Mouse (Mus musculus): Measurements from ENCODE around the gene Rnf44. TPM values are rescaled to one million over a fixed set of nuclear protein-coding genes. Genes with fewer than 3 reads are reported as not detected.

The Rnf44 gene
- polyA plus RNA-seq, 1 experiment from 2014 or later: 83.9 TPM

DNA sequence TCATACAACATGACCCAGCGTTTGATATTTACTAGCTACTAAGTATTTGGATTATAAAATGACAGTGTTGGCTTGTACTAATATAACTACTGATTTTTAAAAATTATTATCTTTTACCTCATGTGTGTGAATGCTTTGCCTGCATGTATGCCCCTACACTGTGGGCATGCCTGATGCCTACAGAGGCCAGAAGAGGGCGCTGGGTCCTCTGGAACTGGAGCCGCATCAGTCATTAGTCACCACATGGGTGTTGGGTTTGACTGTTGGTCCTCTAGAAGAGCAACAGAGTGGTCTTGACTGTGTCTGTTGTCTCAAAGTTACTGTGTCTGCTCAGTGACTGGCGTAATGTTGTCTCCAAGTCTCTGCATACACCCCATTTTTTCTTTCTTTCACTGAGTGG, 20.7 kb upstream of the Rnf44 start:
- Histone ChIP-seq H3K4me3 (ENCODE audit: low read depth, low read length) (no peak overlapping the region), H3K27me3 (ENCODE audit: control insufficient read depth, insufficient read depth, low read length) (no peaks in the 10 kb centered on the region), H3K4me2 (replicated peaks; ENCODE audit: low read depth, low read length) (no peak overlapping the region), H3K27ac (ENCODE audit: low read length) (no peak overlapping the region), H3K9ac (replicated peaks; ENCODE audit: low read depth, low read length) (no peak overlapping the region), H3K4me1 (ENCODE audit: control insufficient read depth, insufficient read depth, low read length) (no peaks in the 10 kb centered on the region), H3K36me3 (ENCODE audit: control insufficient read depth, insufficient read depth, low read length) (no peaks in the 10 kb centered on the region), H3K9me3 (ENCODE audit: control insufficient read depth, low read depth, low read length) (peaks cover 4% of the 10 kb centered on the region; the same call in 1 of the 2 replicates)
- ATAC-seq (ENCODE audit: insufficient number of reproducible peaks, insufficient read depth, low FRiP score, low read depth): no peak
- WGBS: 37% methylated on average over 4 of the region's 4 CpGs

DNA sequence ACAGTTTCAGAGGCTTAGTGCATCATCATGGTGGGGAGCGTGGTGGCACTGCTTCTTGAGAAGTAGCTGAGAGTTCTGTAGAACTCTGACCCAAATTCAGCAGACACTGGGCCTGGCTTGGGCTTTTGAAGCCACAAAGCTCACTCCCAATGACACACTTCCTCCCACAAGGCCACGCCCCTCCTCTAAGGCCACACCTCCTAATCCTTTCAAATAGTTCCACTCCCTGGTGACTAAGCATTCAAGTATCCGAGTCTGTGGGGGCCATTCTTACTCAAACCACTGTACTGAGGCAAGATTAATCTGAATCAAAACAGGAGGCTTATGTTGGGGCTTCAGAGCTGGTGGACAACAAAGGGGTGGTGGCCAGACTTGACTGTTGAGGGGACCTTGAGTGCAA, 17.2 kb upstream of the Rnf44 start:
- no peaks in the 10 kb centered on the region for H3K27me3 ChIP-seq (ENCODE audit: control insufficient read depth, insufficient read depth, low read length)
- H3K9me3 ChIP-seq (ENCODE audit: control insufficient read depth, low read depth, low read length): peaks cover 4% of the 10 kb centered on the region; the same call in 1 of the 2 replicates
- H3K9ac ChIP-seq (replicated peaks; ENCODE audit: low read depth, low read length): no peak overlapping the region
- no peak overlapping the region for H3K4me3 ChIP-seq (ENCODE audit: low read depth, low read length)
- H3K4me2 ChIP-seq (replicated peaks; ENCODE audit: low read depth, low read length): no peak overlapping the region
- H3K27ac ChIP-seq (ENCODE audit: low read length): no peak overlapping the region
- H3K36me3 ChIP-seq (ENCODE audit: control insufficient read depth, insufficient read depth, low read length): no peaks in the 10 kb centered on the region
- no peak for ATAC-seq (ENCODE audit: insufficient number of reproducible peaks, insufficient read depth, low FRiP score, low read depth)
- no peaks in the 10 kb centered on the region for H3K4me1 ChIP-seq (ENCODE audit: control insufficient read depth, insufficient read depth, low read length)
- 83% methylated on average over 3 of the region's 3 CpGs for WGBS

GRCm38 (mm10) chr13:54704890-54705289, 11.2 kb upstream of the Rnf44 start:
- no peak overlapping the region for H3K4me2 ChIP-seq (replicated peaks; ENCODE audit: low read depth, low read length)
- no peaks in the 10 kb centered on the region for H3K4me1 ChIP-seq (ENCODE audit: control insufficient read depth, insufficient read depth, low read length)
- no peak overlapping the region for H3K9ac ChIP-seq (replicated peaks; ENCODE audit: low read depth, low read length)
- ATAC-seq (ENCODE audit: insufficient number of reproducible peaks, insufficient read depth, low FRiP score, low read depth): no peak
- H3K27ac ChIP-seq (ENCODE audit: low read length): no peak overlapping the region
- no peaks in the 10 kb centered on the region for H3K36me3 ChIP-seq (ENCODE audit: control insufficient read depth, insufficient read depth, low read length)
- no peaks in the 10 kb centered on the region for H3K27me3 ChIP-seq (ENCODE audit: control insufficient read depth, insufficient read depth, low read length)
- 43% methylated on average over 6 of the region's 6 CpGs for WGBS
- H3K4me3 ChIP-seq (ENCODE audit: low read depth, low read length): no peak overlapping the region
- no peaks in the 10 kb centered on the region for H3K9me3 ChIP-seq (ENCODE audit: control insufficient read depth, low read depth, low read length)

DNA sequence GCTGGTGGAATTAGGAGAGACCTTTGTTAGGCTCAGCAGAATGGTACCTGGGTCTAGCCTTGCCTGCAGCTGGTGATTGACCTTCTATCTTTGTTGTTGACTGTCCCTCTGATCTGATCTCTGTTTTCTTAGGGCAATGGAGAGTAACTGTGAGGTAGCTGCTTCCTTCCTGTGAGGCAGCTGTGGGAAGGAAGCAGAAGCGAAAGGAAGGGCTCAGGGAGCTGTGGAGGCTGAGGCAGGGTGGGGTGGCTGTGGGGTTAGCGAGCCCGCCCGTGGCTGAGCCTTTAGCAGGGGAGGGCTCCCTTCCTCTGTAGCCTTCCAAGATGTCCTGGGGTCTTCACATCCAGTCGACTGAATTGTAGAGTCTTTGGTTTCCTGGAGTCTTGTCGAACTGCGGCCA, 8.8 kb upstream of the Rnf44 start:
- no peaks in the 10 kb centered on the region for H3K27me3 ChIP-seq (ENCODE audit: control insufficient read depth, insufficient read depth, low read length)
- 73% methylated on average over 7 of the region's 7 CpGs for WGBS
- ATAC-seq (ENCODE audit: insufficient number of reproducible peaks, insufficient read depth, low FRiP score, low read depth): no peak
- no peaks in the 10 kb centered on the region for H3K36me3 ChIP-seq (ENCODE audit: control insufficient read depth, insufficient read depth, low read length)
- H3K4me2 ChIP-seq (replicated peaks; ENCODE audit: low read depth, low read length): no peak overlapping the region
- no peak overlapping the region for H3K27ac ChIP-seq (ENCODE audit: low read length)
- H3K9me3 ChIP-seq (ENCODE audit: control insufficient read depth, low read depth, low read length): no peaks in the 10 kb centered on the region
- no peak overlapping the region for H3K9ac ChIP-seq (replicated peaks; ENCODE audit: low read depth, low read length)
- no peaks in the 10 kb centered on the region for H3K4me1 ChIP-seq (ENCODE audit: control insufficient read depth, insufficient read depth, low read length)
- H3K4me3 ChIP-seq (ENCODE audit: low read depth, low read length): no peak overlapping the region

DNA sequence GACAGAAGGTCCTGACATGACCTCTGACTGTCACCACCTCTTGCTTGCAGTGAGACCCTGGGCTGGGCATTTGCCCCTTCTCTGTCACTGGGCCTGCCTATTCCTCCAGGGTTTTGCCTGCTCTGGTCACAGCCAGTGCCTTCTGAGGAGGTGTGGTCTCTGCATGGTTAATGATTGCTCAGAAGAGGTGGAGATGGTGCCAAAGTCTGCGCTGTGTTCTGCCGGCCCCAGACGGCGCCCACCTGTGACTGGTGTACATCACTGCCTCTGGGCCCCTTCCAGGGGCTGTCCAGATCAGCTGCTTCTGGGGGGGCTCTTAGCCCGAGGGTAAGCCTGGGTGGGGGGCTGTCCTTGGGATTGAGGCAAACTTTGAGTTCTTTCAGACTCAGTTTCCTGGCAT, 7.5 kb upstream of the Rnf44 start, which contains the start of gene Cdhr2:
Cdhr2 (plus strand) TSS at position 219 of the 400 bp plus-strand sequence.
- WGBS: 37% methylated on average over 5 of the region's 5 CpGs
- Histone ChIP-seq H3K4me3 (ENCODE audit: low read depth, low read length) (no peak within 1 kb of the TSS), H3K4me1 (ENCODE audit: control insufficient read depth, insufficient read depth, low read length) (no peaks in the 10 kb centered on the region), H3K9ac (replicated peaks; ENCODE audit: low read depth, low read length) (no peak within 1 kb of the TSS), H3K4me2 (replicated peaks; ENCODE audit: low read depth, low read length) (peak within 1 kb of the TSS; percentile 18; the same call in 1 of the 2 replicates), H3K9me3 (ENCODE audit: control insufficient read depth, low read depth, low read length) (no peaks in the 10 kb centered on the region), H3K27ac (ENCODE audit: low read length) (no peak within 1 kb of the TSS), H3K27me3 (ENCODE audit: control insufficient read depth, insufficient read depth, low read length) (no peaks in the 10 kb centered on the region), H3K36me3 (ENCODE audit: control insufficient read depth, insufficient read depth, low read length) (no peaks in the 10 kb centered on the region)
- ATAC-seq (ENCODE audit: insufficient number of reproducible peaks, insufficient read depth, low FRiP score, low read depth): peak; percentile 82

DNA sequence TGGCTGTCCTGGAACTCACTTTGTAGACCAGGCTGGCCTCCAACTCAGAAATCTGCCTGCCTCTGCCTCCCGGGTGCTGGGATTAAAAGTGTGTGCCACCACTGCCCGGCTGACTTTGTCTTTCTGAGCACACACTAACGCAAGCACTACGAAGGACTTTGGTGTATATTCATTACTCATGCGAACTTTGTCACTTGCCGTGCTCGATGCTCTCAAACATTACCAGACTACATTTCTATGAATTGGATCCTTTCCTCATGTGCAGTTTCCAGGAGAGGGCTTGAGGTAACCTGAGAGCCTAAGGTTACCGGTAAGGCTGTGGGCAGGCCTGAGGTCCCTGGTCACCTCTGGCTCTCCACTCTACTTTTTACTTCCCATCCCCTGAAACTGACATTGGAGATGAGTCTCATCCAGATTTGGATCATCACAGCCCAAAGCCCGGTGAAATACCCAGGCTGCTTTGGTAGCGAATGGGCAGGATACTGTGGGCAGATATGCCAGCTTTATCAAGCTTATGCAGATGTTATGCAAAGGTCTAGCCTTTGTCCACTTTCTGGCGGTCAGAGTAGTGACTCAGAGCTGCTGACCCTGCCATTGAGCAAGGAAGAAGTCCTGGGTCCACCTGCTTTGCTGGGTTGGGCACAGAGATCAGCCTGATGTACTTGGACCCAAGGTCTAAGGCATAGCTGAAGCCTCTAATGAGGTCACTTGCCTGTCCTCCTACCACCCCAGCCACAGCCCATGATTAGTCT, 1.9 kb upstream of the Rnf44 start:
- Histone ChIP-seq H3K9me3 (ENCODE audit: control insufficient read depth, low read depth, low read length) (no peaks in the 10 kb centered on the region), H3K27me3 (ENCODE audit: control insufficient read depth, insufficient read depth, low read length) (no peaks in the 10 kb centered on the region), H3K27ac (ENCODE audit: low read length) (no peak overlapping the region), H3K9ac (replicated peaks; ENCODE audit: low read depth, low read length) (no peak overlapping the region), H3K4me1 (ENCODE audit: control insufficient read depth, insufficient read depth, low read length) (peaks cover 14% of the 10 kb centered on the region), H3K4me2 (replicated peaks; ENCODE audit: low read depth, low read length) (no peak overlapping the region), H3K4me3 (ENCODE audit: low read depth, low read length) (no peak overlapping the region), H3K36me3 (ENCODE audit: control insufficient read depth, insufficient read depth, low read length) (no peaks in the 10 kb centered on the region)
- no peak for ATAC-seq (ENCODE audit: insufficient number of reproducible peaks, insufficient read depth, low FRiP score, low read depth)
- 87% methylated on average over 11 of the region's 11 CpGs for WGBS

DNA sequence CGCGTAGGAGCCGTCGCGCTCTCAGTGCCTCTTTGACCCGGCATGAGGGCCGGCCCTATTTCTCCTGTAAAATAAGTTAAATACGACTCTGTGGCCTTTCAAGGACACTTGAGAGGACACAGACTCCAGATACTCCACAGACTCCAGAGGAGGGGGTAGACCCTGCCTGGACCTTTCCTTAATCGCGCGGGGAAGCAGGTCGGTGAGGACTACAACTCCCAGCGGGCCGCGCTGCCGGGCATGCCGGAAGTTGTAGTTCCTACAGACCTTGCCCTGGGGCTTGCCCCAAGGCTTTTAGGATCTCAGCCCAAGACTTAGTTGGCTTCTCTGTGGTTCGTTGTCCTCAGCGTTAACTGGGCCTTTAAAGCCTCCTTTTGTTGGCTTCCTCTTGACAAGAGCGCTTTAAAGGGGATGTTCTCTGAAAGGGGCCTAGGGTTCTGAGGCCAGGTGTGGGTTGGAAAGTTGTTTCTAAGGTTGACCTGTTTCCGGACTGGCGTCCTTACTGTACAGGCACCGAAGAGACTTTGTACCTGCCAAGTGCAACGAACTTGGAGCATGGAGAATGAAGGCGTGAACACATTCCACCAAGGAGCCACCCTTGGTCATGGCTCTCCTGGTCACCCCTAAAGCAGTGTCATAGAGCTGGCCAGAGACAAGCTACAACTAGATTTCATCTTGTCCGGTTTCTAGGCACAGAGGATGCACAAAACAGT, 797 bp upstream of the Rnf44 start:
- no peaks in the 10 kb centered on the region for H3K9me3 ChIP-seq (ENCODE audit: control insufficient read depth, low read depth, low read length)
- H3K4me3 ChIP-seq (ENCODE audit: low read depth, low read length): peak overlapping the region; percentile 96
- ATAC-seq (ENCODE audit: insufficient number of reproducible peaks, insufficient read depth, low FRiP score, low read depth): peak; percentile 78
- H3K27ac ChIP-seq (ENCODE audit: low read length): peak overlapping the region; percentile 93
- H3K4me2 ChIP-seq (replicated peaks; ENCODE audit: low read depth, low read length): peak overlapping the region; percentile 46
- WGBS: 15% methylated on average over 26 of the region's 26 CpGs
- no peaks in the 10 kb centered on the region for H3K27me3 ChIP-seq (ENCODE audit: control insufficient read depth, insufficient read depth, low read length)
- no peaks in the 10 kb centered on the region for H3K36me3 ChIP-seq (ENCODE audit: control insufficient read depth, insufficient read depth, low read length)
- H3K4me1 ChIP-seq (ENCODE audit: control insufficient read depth, insufficient read depth, low read length): peaks cover 14% of the 10 kb centered on the region
- peak overlapping the region; percentile 39 for H3K9ac ChIP-seq (replicated peaks; ENCODE audit: low read depth, low read length)

GRCm38 (mm10) chr13:54692711-54693557, 773 bp downstream of the Rnf44 start:
- Histone ChIP-seq H3K4me1 (ENCODE audit: control insufficient read depth, insufficient read depth, low read length) (peaks cover 17% of the 10 kb centered on the region), H3K27ac (ENCODE audit: low read length) (peak overlapping the region; percentile 91)
- WGBS: 13% methylated on average over 21 of the region's 21 CpGs

More at GRCm38 (mm10) chr13:54692711-54693557, 773 bp downstream of the Rnf44 start:
- ATAC-seq (ENCODE audit: insufficient number of reproducible peaks, insufficient read depth, low FRiP score, low read depth): no peak
- peak overlapping the region; percentile 99 for H3K4me2 ChIP-seq (replicated peaks; ENCODE audit: low read depth, low read length)
- H3K27me3 ChIP-seq (ENCODE audit: control insufficient read depth, insufficient read depth, low read length): no peaks in the 10 kb centered on the region
- peak overlapping the region; percentile 88 for H3K9ac ChIP-seq (replicated peaks; ENCODE audit: low read depth, low read length)
- peak overlapping the region; percentile 96 for H3K4me3 ChIP-seq (ENCODE audit: low read depth, low read length)
- H3K9me3 ChIP-seq (ENCODE audit: control insufficient read depth, low read depth, low read length): no peaks in the 10 kb centered on the region
- no peaks in the 10 kb centered on the region for H3K36me3 ChIP-seq (ENCODE audit: control insufficient read depth, insufficient read depth, low read length)

Measured in stomach, embryonic 14.5 days (tissue).